Mouse (Mus musculus) intestine, embryonic 14.5 days (tissue): ENCODE results near the gene Camk2d. TPM values are rescaled to one million over a fixed set of nuclear protein-coding genes. Genes with fewer than 3 reads are reported as not detected.
A peak's percentile ranks its signal among the peaks of the same experiment; 100 is the strongest.

ENCODE experiments used
- ATAC-seq: fragments of 200-750 bp; cut with Nextera tagmentation; replicated peaks from 2 replicates; pipeline ENCODE4 v1.8.0; 2017; ENCODE audit warnings: low read depth, moderate number of reproducible peaks, moderate TSS enrichment, moderate library complexity; ENCODE audit not compliant: low FRiP score, low TSS enrichment
- DNase-seq: peaks from one replicate; pipeline ENCODE4 v3.0.0-alpha.2; 2018; ENCODE audit warnings: low spot score
- H3K27ac ChIP-seq: fragments of 300-500 bp; sonication (generic); 2 replicates; pipeline ENCODE4 v1.5.1; 2014; ENCODE audit warnings: low read depth, mild to moderate bottlenecking, control low read depth
- H3K27me3 ChIP-seq: fragments of 300-500 bp; sonication (generic); replicated peaks from 2 replicates; pipeline ENCODE4 v1.6.1; 2014; ENCODE audit warnings: low read length, control low read depth; ENCODE audit not compliant: control insufficient read depth, insufficient read depth
- H3K36me3 ChIP-seq: fragments of 300-500 bp; sonication (generic); 2 replicates; pipeline ENCODE4 v1.6.1; 2014; ENCODE audit warnings: low read length, control low read depth; ENCODE audit not compliant: control insufficient read depth, insufficient read depth
- H3K4me1 ChIP-seq: fragments of 300-500 bp; sonication (generic); replicated peaks from 2 replicates; pipeline ENCODE4 v1.6.1; 2014; ENCODE audit warnings: low read length, control low read depth, mixed read lengths; ENCODE audit not compliant: control insufficient read depth, insufficient read depth
- H3K4me2 ChIP-seq: fragments of 300-500 bp; sonication (generic); 2 replicates; pipeline ENCODE4 v1.6.1; 2014; ENCODE audit warnings: low read length
- H3K4me3 ChIP-seq: fragments of 300-500 bp; sonication (generic); 2 replicates; pipeline ENCODE4 v1.5.1; 2014; ENCODE audit warnings: low read depth, low read length, control low read depth, mixed read lengths
- H3K9ac ChIP-seq: fragments of 300-500 bp; sonication (generic); 2 replicates; pipeline ENCODE4 v1.6.1; 2014; ENCODE audit warnings: mild to moderate bottlenecking, low read length
- H3K9me3 ChIP-seq: fragments of 300-500 bp; sonication (generic); 2 replicates; pipeline ENCODE4 v1.6.1; 2016; ENCODE audit warnings: low read length, control low read depth; ENCODE audit not compliant: control insufficient read depth
- WGBS: fragments of 180-500 bp; shearing (Covaris S2); extraction: QIAGEN DNeasy Blood & Tissue Kit; methylation state at CpG from one replicate; pipeline ENCODE4 v1.1.7; 2014; 5-methylcytosine and 5-hydroxymethylcytosine counted together
- polyA plus RNA-seq: library from polyadenylated mRNA; unstranded; fragments of >200 nt; fragmentation: Nextera tagmentation; extraction: Ambion mirVana; gene quantifications from 2 replicates; pipeline ENCODE4 v1.2.1, GENCODE M21; 2014

The Camk2d gene
- polyA plus RNA-seq, 1 experiment from 2014 or later = 47.0 TPM

- Histone ChIP-seq H3K27me3 (no peaks in the 10 kb centered on the region), H3K4me2 (no peak overlapping the region), H3K27ac (no peak overlapping the region), H3K9ac (no peak overlapping the region), H3K4me3 (no peak overlapping the region), H3K9me3 (no peaks in the 10 kb centered on the region), H3K4me1 (no peaks in the 10 kb centered on the region), H3K36me3 (peaks cover 6% of the 10 kb centered on the region)
- ATAC-seq = no peak
- no peak for DNase-seq
- 89% methylated on average over 5 of the region's 5 CpGs for WGBS
Measured at GRCm38 (mm10) chr3:126834641-126835167, 238.6 kb downstream of the Camk2d start.

- Histone ChIP-seq H3K4me3 (no peak overlapping the region), H3K27ac (no peak overlapping the region), H3K9ac (no peak overlapping the region), H3K9me3 (no peaks in the 10 kb centered on the region), H3K4me1 (no peaks in the 10 kb centered on the region), H3K4me2 (no peak overlapping the region), H3K36me3 (peaks cover 11% of the 10 kb centered on the region), H3K27me3 (no peaks in the 10 kb centered on the region)
- DNase-seq (no peak), ATAC-seq (no peak)
- WGBS = 74% methylated on average over 9 of the region's 9 CpGs
Measured at GRCm38 (mm10) chr3:126842780-126843179, 246.7 kb downstream of the Camk2d start.

GRCm38 (mm10) chr3:126844809-126845208 lies 248.7 kb downstream of the Camk2d start:
- Histone ChIP-seq H3K27ac (no peak overlapping the region), H3K4me2 (no peak overlapping the region), H3K9me3 (no peaks in the 10 kb centered on the region), H3K4me3 (no peak overlapping the region), H3K4me1 (no peaks in the 10 kb centered on the region), H3K27me3 (no peaks in the 10 kb centered on the region), H3K36me3 (peaks cover 11% of the 10 kb centered on the region), H3K9ac (no peak overlapping the region)
- WGBS = 90% methylated on average over 7 of the region's 7 CpGs
- no peak for DNase-seq
- no peak for ATAC-seq

- Histone ChIP-seq H3K4me2 (no peak overlapping the region), H3K4me1 (no peaks in the 10 kb centered on the region), H3K4me3 (no peak overlapping the region), H3K9ac (no peak overlapping the region), H3K36me3 (no peaks in the 10 kb centered on the region), H3K9me3 (no peaks in the 10 kb centered on the region), H3K27me3 (no peaks in the 10 kb centered on the region), H3K27ac (no peak overlapping the region)
- DNase-seq = no peak
- no peak for ATAC-seq
- 91% methylated on average over 1 of the region's 1 CpGs for WGBS
Measured at GRCm38 (mm10) chr3:126848081-126848480, 252.0 kb downstream of the Camk2d start.

- no peaks in the 10 kb centered on the region for H3K4me1 ChIP-seq
- no peak overlapping the region for H3K27ac ChIP-seq
- no peaks in the 10 kb centered on the region for H3K27me3 ChIP-seq
- H3K9me3 ChIP-seq = no peaks in the 10 kb centered on the region
- no peak overlapping the region for H3K4me2 ChIP-seq
- DNase-seq (no peak), ATAC-seq (peak; percentile 62; the same call in 1 of the 2 replicates)
- no peak overlapping the region for H3K9ac ChIP-seq
- H3K36me3 ChIP-seq = no peaks in the 10 kb centered on the region
- H3K4me3 ChIP-seq = no peak overlapping the region
Measured at GRCm38 (mm10) chr3:126860442-126860841, 264.3 kb downstream of the Camk2d start.

- Histone ChIP-seq H3K27ac (no peak overlapping the region), H3K9me3 (no peaks in the 10 kb centered on the region), H3K36me3 (no peaks in the 10 kb centered on the region), H3K9ac (no peak overlapping the region), H3K27me3 (0 out of 2 replicates have a peak, but pooled peaks cover 3% of the 10 kb centered on the region), H3K4me2 (no peak overlapping the region), H3K4me1 (no peaks in the 10 kb centered on the region), H3K4me3 (no peak overlapping the region)
- DNase-seq (no peak), ATAC-seq (0 out of 2 replicates have a peak, but pooled peaks have one; percentile 72)
- 66% methylated on average over 3 of the region's 3 CpGs for WGBS
Measured at GRCm38 (mm10) chr3:126869561-126869960, 273.5 kb downstream of the Camk2d start.

GRCm38 (mm10) chr3:126870688-126871087 lies 274.6 kb downstream of the Camk2d start:
- H3K36me3 ChIP-seq = no peaks in the 10 kb centered on the region
- H3K27ac ChIP-seq = no peak overlapping the region
- 90% methylated on average over 1 of the region's 1 CpGs for WGBS
- 0 out of 2 replicates have a peak, but pooled peaks cover 3% of the 10 kb centered on the region for H3K27me3 ChIP-seq
- no peaks in the 10 kb centered on the region for H3K9me3 ChIP-seq
- H3K9ac ChIP-seq = no peak overlapping the region
- DNase-seq (no peak), ATAC-seq (no peak)
- H3K4me3 ChIP-seq = no peak overlapping the region
- H3K4me2 ChIP-seq = no peak overlapping the region
- H3K4me1 ChIP-seq = no peaks in the 10 kb centered on the region

GRCm38 (mm10) chr3:126878233-126878632 lies 282.1 kb downstream of the Camk2d start:
- ATAC-seq = peak; percentile 85

GRCm38 (mm10) chr3:126886090-126886489 lies 290.0 kb downstream of the Camk2d start:
- Histone ChIP-seq H3K27ac (no peak overlapping the region), H3K4me3 (no peak overlapping the region), H3K27me3 (no peaks in the 10 kb centered on the region), H3K36me3 (no peaks in the 10 kb centered on the region), H3K4me1 (no peaks in the 10 kb centered on the region), H3K9ac (no peak overlapping the region), H3K4me2 (no peak overlapping the region), H3K9me3 (no peaks in the 10 kb centered on the region)
- DNase-seq = no peak
- ATAC-seq = no peak
- WGBS = 69% methylated on average over 4 of the region's 4 CpGs

More at GRCm38 (mm10) chr3:126878233-126878632, 282.1 kb downstream of the Camk2d start:
- Histone ChIP-seq H3K4me1 (no peaks in the 10 kb centered on the region), H3K36me3 (no peaks in the 10 kb centered on the region), H3K9ac (no peak overlapping the region), H3K4me2 (no peak overlapping the region), H3K4me3 (no peak overlapping the region), H3K9me3 (no peaks in the 10 kb centered on the region), H3K27ac (no peak overlapping the region), H3K27me3 (no peaks in the 10 kb centered on the region)
- WGBS = 32% methylated on average over 1 of the region's 1 CpGs
- no peak for DNase-seq
